Mouse (Mus musculus): Measurements from ENCODE around the gene Adgrg3. TPM values are rescaled to one million over a fixed set of nuclear protein-coding genes. Genes with fewer than 3 reads are reported as not detected.

Gene Adgrg3
- polyA plus RNA-seq, 1 experiment, result 0.27 TPM

DNA sequence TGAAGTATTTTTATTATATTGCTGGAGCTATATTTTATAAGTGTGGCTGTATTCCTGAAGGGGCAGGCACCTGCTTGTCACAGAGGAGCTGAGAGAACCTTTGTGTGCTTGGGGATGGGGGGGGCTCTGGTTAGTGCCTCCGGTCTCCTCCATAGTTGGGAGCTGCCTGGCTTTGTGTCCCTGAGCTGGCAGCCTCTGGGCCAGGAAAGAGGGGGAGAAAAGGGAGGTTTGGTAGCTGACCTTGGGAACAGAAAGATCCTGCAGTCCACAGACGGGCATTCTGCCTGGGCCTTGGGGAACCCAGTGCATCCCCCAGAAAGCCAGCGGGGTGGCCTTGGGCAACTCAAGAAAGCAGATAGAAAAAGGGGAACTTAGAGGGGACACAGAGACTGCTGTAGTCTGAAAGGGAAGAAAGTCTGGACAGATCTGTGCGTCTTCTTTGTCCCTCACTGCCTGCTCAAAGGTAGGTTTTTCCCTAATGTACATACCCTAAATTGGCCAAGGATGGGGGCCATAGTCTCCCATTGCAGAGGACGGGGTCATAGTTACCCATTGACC is 22.1 kb upstream of the Adgrg3 start:
- H3K9me3 ChIP-seq (replicated peaks; ENCODE audit: control insufficient read depth, insufficient read depth, low read length, poor library complexity, severe bottlenecking), result no peaks in the 10 kb centered on the region
- no peaks in the 10 kb centered on the region for H3K27me3 ChIP-seq (ENCODE audit: control insufficient read depth, insufficient read depth, low read length, poor library complexity, severe bottlenecking)
- peaks cover 4% of the 10 kb centered on the region for H3K4me1 ChIP-seq (ENCODE audit: control insufficient read depth, insufficient read depth, low read length)
- no peak overlapping the region for H3K27ac ChIP-seq (ENCODE audit: insufficient read depth, low read length)
- H3K4me3 ChIP-seq (ENCODE audit: low read depth, low read length), result no peak overlapping the region
- H3K9ac ChIP-seq (ENCODE audit: low read depth, poor library complexity, severe bottlenecking), result no peak overlapping the region
- H3K36me3 ChIP-seq (ENCODE audit: control insufficient read depth, insufficient read depth, low read length, poor library complexity, severe bottlenecking), result no peaks in the 10 kb centered on the region
- TF ChIP-seq CTCF (IDR thresholded peaks at IDR 0.05; ENCODE audit: low read depth, low read length) (no peak), EP300 (IDR thresholded peaks at IDR 0.05; ENCODE audit: insufficient read depth, low read depth, low read length) (no peak), POLR2A (IDR thresholded peaks at IDR 0.05; ENCODE audit: insufficient read depth, low read length) (no peak)

DNA sequence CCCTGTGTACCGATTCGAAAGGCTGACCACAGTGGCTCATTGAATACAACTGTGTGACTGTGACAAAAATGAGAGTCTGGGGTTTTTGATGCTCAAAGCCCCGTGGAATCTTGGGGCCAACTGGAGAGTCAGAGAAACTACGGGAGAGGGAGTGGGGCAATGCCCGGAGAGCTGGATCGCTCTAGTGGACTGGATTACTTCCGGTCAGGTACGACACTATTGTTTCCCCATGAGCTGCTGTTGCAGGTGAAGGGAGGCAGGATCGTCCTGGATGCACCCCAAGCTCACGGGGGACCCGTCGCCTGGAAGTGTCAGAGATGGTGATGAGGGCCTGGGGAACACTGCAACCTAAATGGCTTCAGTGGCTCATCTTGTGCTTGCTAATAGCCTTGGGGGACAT is 21.5 kb upstream of the Adgrg3 start:
- peaks cover 6% of the 10 kb centered on the region for H3K4me1 ChIP-seq (ENCODE audit: control insufficient read depth, insufficient read depth, low read length)
- H3K27ac ChIP-seq (ENCODE audit: insufficient read depth, low read length), result no peak overlapping the region
- no peaks in the 10 kb centered on the region for H3K36me3 ChIP-seq (ENCODE audit: control insufficient read depth, insufficient read depth, low read length, poor library complexity, severe bottlenecking)
- TF ChIP-seq EP300 (IDR thresholded peaks at IDR 0.05; ENCODE audit: insufficient read depth, low read depth, low read length), result no peak
- TF ChIP-seq POLR2A (IDR thresholded peaks at IDR 0.05; ENCODE audit: insufficient read depth, low read length), result no peak
- no peak for TF ChIP-seq CTCF (IDR thresholded peaks at IDR 0.05; ENCODE audit: low read depth, low read length)
- no peak overlapping the region for H3K4me3 ChIP-seq (ENCODE audit: low read depth, low read length)
- H3K27me3 ChIP-seq (ENCODE audit: control insufficient read depth, insufficient read depth, low read length, poor library complexity, severe bottlenecking), result no peaks in the 10 kb centered on the region
- no peak overlapping the region for H3K9ac ChIP-seq (ENCODE audit: low read depth, poor library complexity, severe bottlenecking)
- no peaks in the 10 kb centered on the region for H3K9me3 ChIP-seq (replicated peaks; ENCODE audit: control insufficient read depth, insufficient read depth, low read length, poor library complexity, severe bottlenecking)

DNA sequence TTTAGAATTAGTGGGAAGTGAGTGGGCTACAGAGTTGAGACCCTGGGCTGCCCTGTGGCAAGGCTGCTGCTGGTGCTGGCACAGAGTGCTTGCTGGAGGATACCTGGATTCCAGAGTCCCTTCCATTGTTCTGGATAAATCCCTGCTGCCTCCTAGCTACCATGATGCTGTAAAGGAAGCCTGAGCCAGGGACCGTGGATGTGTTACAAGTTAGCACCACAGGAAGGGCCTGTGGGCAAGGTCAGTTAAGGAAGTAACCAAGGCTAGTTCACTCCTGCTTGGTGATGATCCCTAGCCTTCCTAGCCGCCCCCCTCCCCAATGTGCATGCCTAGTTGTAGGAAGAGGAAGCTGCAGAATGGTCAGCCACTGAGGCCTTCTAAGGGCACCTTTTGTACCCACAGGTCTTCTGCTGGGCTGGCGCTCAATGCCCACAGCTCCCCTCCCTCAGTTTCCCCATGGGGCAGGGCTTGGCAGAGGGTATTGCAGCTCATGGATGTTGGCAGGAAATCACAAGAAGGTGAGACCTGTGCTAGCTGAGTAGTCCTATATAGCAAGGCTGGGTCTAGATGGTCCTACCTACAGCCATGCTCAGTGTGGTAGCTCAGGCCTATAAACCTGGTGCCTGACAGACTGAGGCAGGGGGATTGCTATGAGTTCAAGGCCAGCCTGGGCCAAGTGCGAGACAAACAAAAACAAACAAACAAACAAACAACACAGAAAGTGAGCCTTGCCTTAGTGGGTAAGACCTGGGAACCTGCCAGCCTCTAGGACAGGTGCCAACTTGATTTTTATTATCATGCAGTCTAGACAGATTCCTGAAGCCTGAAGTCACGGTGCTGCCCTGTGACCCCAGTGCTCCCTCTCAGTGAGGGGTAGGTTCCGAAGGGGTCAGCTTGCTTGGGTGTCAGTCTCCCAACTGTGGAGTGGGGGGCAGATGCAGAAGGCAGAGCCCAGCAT is 20.3 kb upstream of the Adgrg3 start:
- no peaks in the 10 kb centered on the region for H3K36me3 ChIP-seq (ENCODE audit: control insufficient read depth, insufficient read depth, low read length, poor library complexity, severe bottlenecking)
- peaks cover 6% of the 10 kb centered on the region for H3K4me1 ChIP-seq (ENCODE audit: control insufficient read depth, insufficient read depth, low read length)
- no peak overlapping the region for H3K27ac ChIP-seq (ENCODE audit: insufficient read depth, low read length)
- TF ChIP-seq CTCF (IDR thresholded peaks at IDR 0.05; ENCODE audit: low read depth, low read length) (no peak), EP300 (IDR thresholded peaks at IDR 0.05; ENCODE audit: insufficient read depth, low read depth, low read length) (no peak), POLR2A (IDR thresholded peaks at IDR 0.05; ENCODE audit: insufficient read depth, low read length) (no peak)
- no peak overlapping the region for H3K4me3 ChIP-seq (ENCODE audit: low read depth, low read length)
- no peaks in the 10 kb centered on the region for H3K27me3 ChIP-seq (ENCODE audit: control insufficient read depth, insufficient read depth, low read length, poor library complexity, severe bottlenecking)
- no peaks in the 10 kb centered on the region for H3K9me3 ChIP-seq (replicated peaks; ENCODE audit: control insufficient read depth, insufficient read depth, low read length, poor library complexity, severe bottlenecking)
- no peak overlapping the region for H3K9ac ChIP-seq (ENCODE audit: low read depth, poor library complexity, severe bottlenecking)

DNA sequence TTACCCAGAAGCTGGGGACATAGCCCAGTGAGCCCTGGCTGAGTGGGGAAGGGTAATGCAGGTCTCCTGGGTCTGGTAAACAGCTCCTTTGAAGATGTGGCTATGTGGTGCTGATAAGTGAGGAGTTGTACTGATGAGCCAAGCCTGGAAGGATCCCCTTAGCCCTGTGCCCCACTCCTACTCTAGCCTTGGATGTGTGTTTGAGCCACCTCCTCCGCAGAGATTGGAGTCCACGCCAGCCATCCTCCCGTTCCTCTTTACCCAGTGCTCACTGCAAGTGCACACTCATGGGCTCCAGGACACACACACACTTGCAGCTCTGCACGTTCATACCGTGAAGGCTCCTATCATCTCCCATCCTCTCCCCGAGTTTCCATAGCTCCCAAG is 19.6 kb upstream of the Adgrg3 start:
- H3K36me3 ChIP-seq (ENCODE audit: control insufficient read depth, insufficient read depth, low read length, poor library complexity, severe bottlenecking), result no peaks in the 10 kb centered on the region
- no peaks in the 10 kb centered on the region for H3K9me3 ChIP-seq (replicated peaks; ENCODE audit: control insufficient read depth, insufficient read depth, low read length, poor library complexity, severe bottlenecking)
- no peak for TF ChIP-seq POLR2A (IDR thresholded peaks at IDR 0.05; ENCODE audit: insufficient read depth, low read length)
- no peak for TF ChIP-seq CTCF (IDR thresholded peaks at IDR 0.05; ENCODE audit: low read depth, low read length)
- TF ChIP-seq EP300 (IDR thresholded peaks at IDR 0.05; ENCODE audit: insufficient read depth, low read depth, low read length), result no peak
- no peaks in the 10 kb centered on the region for H3K27me3 ChIP-seq (ENCODE audit: control insufficient read depth, insufficient read depth, low read length, poor library complexity, severe bottlenecking)
- H3K4me3 ChIP-seq (ENCODE audit: low read depth, low read length), result no peak overlapping the region
- peaks cover 6% of the 10 kb centered on the region for H3K4me1 ChIP-seq (ENCODE audit: control insufficient read depth, insufficient read depth, low read length)
- no peak overlapping the region for H3K27ac ChIP-seq (ENCODE audit: insufficient read depth, low read length)
- H3K9ac ChIP-seq (ENCODE audit: low read depth, poor library complexity, severe bottlenecking), result no peak overlapping the region

DNA sequence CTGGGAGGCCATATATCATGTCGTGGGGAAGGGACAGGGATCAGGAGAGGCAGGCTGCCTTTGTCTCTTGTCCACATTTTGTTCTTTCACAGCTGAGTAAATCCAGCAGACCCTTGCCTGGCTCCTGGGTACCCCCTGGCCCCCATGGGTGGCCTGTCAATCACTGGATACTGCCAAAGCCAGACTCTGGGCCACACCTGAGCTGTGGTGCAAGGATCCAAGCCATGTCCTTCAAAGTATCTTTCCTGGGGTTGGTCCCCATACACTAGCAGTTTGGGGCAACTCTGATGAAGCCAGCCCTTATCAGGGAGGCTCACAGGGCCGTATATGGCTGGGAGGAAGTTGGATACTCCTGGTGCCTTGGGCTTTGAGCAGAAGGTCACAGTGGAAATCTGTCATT is 19.1 kb upstream of the Adgrg3 start:
- TF ChIP-seq POLR2A (IDR thresholded peaks at IDR 0.05; ENCODE audit: insufficient read depth, low read length) (no peak), EP300 (IDR thresholded peaks at IDR 0.05; ENCODE audit: insufficient read depth, low read depth, low read length) (no peak), CTCF (IDR thresholded peaks at IDR 0.05; ENCODE audit: low read depth, low read length) (no peak)
- Histone ChIP-seq H3K36me3 (ENCODE audit: control insufficient read depth, insufficient read depth, low read length, poor library complexity, severe bottlenecking) (no peaks in the 10 kb centered on the region), H3K27ac (ENCODE audit: insufficient read depth, low read length) (no peak overlapping the region), H3K9ac (ENCODE audit: low read depth, poor library complexity, severe bottlenecking) (no peak overlapping the region), H3K9me3 (replicated peaks; ENCODE audit: control insufficient read depth, insufficient read depth, low read length, poor library complexity, severe bottlenecking) (no peaks in the 10 kb centered on the region), H3K4me1 (ENCODE audit: control insufficient read depth, insufficient read depth, low read length) (peaks cover 6% of the 10 kb centered on the region), H3K4me3 (ENCODE audit: low read depth, low read length) (no peak overlapping the region), H3K27me3 (ENCODE audit: control insufficient read depth, insufficient read depth, low read length, poor library complexity, severe bottlenecking) (no peaks in the 10 kb centered on the region)

DNA sequence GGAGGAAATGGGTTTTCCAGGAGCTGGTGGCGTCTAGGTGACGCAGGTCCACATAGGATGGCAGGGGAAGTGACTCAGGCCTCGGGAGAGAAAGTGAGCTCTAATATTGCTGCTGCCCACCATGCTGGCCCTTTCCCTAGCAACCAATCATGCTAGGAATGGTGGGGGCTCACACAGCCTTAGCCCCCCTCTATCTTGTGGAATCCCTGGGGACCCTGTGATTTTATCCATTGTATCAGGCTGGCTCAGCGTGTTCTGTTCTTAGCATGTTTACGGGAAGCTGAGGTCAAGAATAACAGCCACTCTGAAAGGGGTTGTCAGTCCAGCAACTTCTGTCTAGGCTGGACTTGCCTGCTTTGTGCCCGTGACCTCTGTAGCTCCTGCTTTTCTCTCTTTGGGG is 18.5 kb upstream of the Adgrg3 start:
- Histone ChIP-seq H3K4me1 (ENCODE audit: control insufficient read depth, insufficient read depth, low read length) (peaks cover 6% of the 10 kb centered on the region), H3K9me3 (replicated peaks; ENCODE audit: control insufficient read depth, insufficient read depth, low read length, poor library complexity, severe bottlenecking) (no peaks in the 10 kb centered on the region), H3K36me3 (ENCODE audit: control insufficient read depth, insufficient read depth, low read length, poor library complexity, severe bottlenecking) (no peaks in the 10 kb centered on the region), H3K9ac (ENCODE audit: low read depth, poor library complexity, severe bottlenecking) (no peak overlapping the region), H3K27ac (ENCODE audit: insufficient read depth, low read length) (no peak overlapping the region), H3K27me3 (ENCODE audit: control insufficient read depth, insufficient read depth, low read length, poor library complexity, severe bottlenecking) (no peaks in the 10 kb centered on the region), H3K4me3 (ENCODE audit: low read depth, low read length) (no peak overlapping the region)
- TF ChIP-seq CTCF (IDR thresholded peaks at IDR 0.05; ENCODE audit: low read depth, low read length), result no peak
- TF ChIP-seq POLR2A (IDR thresholded peaks at IDR 0.05; ENCODE audit: insufficient read depth, low read length), result no peak
- TF ChIP-seq EP300 (IDR thresholded peaks at IDR 0.05; ENCODE audit: insufficient read depth, low read depth, low read length), result no peak
